Mouse (Mus musculus): ENCODE measurements around the gene Unc5cl.
"Not testable (repeated sequence)": the region's sequence is repeated elsewhere in the genome, so short reads cannot be mapped to it uniquely, and the experiment has no call there.

The Unc5cl gene

DNA sequence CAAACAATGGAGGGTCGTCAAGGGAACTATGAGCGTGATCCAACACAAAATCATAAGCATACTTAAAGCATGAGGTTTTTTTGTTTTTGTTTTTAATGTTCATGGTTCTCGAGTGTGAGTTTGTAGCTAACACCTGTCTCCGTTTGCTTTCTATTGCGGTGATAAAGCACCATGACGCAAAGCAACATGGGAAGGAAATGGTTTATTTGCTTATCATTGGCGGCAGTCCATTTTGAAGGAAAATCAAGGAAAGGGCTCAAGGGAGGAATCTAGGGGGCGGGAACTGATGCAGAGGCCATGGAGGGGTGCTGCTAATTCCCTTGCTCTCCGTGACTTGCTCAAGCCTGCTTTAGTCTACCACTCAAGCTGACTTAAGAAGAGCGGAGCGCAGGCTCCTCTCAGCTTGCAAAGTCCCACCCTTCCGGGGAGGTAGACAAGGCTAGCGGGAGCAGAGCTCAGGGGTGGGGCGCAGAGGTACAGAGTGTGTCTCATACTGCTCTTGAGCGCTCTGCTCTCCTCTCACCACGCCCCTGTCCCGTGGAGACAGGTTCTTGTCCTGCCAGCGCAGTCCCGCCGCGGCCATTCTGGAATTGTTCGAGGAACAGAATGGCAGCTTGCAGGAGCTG, 12.2 kb downstream of the Unc5cl start:
- intact Hi-C loops (cut with DNase I): loop anchor here (2.0 to 5.0 kb wide), 2 partner anchors 136 to 935 kb away; no protein-coding TSS in a partner anchor

DNA sequence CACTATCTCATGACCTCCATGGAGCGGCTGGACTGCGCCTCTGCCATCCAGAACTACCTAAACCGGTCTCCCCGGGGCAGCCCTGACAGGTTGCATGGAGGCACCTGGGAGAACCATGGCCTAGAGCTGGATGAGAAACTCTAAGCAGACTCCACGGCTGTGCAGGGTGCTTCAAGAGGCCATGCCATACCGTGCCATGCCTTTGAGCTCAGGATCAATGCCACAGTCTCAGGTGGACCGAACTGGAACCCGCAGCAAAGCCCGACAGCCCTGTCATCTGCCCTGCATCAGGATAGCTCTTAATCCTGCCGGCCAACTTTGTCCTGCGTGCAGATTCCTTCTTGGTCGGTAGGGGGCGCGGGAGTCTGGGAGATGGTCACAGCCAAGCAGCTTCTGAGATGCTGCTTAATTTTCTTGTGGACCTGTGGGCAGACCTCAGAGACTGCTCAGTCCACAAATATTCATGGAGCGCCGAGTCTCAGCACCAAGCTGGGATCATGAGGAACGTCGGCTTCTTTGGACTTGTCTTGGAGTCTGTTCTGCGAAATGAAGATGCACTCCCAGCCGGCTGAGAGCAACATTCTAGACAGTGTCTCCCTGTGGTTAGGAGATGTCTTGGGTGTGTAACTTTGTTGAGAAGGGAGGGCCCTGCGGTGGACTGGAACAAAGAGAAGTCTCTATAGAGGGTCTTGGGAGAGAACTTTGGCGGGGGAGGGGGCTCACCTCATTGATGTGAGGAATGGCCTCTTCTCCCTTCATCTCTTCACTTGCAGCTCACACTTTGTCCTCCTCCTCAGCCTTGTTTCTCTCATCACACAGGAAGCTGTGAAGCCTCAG, 12.9 kb downstream of the Unc5cl start:
- intact Hi-C loops (cut with DNase I): loop anchor here (2.0 to 5.0 kb wide), 2 partner anchors 135 to 935 kb away; no protein-coding TSS in a partner anchor

DNA sequence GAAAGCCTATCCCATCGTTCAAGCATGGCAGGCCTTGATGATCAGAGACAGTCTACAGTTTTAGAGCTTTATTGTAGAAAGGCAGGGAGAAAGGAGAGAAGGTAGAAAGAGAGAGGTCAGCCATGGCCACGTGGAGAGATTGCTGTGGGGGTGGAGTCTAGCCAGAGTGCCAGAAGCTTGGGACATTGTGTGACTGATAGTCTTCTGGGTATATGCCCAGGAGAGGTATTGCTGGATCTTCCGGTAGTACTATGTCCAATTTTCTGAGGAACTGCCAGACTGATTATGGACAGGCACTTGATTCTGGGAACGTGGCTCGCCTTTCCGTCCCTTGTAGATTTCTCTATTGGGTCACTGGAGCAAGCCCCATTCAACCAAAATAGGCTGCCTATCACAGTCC, 19.6 kb downstream of the Unc5cl start:
- intact Hi-C loops (cut with DNase I): not testable (repeated sequence)

DNA sequence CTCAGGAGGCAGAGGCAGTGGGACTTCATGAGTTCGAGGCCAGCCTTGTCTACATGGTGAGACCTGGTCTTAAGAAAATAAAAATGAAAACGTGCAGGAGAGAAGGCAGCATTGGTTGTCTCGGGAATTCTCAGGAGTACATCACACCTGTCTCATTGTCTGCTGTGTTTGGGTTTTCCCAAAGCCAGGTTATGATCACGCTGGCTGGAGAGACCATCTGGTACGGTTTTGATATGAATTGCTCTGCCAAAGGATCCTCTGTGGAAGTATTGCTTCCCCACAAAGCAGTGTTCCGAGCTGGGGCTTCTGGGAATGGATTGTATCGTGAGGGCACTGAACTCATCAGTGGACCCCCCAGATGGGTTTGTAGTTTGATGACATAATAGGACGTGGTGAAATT, 20.7 kb downstream of the Unc5cl start:
- intact Hi-C loops (cut with DNase I): no loop called here

DNA sequence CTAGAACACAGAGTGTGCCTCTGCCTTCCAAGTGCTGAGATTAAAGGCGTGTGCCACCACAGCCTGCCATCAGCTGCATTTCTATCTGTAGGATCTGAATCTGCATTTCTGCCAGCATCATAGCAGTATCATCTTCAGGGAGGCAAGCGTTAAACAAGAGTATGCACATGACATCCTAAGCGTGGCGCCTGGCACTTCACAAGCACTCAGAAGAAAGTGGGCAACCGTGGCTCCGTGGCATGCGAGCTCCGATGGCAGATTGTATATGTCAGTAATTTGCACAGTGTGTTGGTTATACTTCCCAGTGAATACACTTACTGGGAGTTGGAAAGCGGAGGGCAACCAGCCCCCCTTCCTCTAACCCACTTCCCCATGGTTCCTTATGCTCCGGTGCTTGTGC, 25.3 kb downstream of the Unc5cl start:
- intact Hi-C loops (cut with DNase I): no loop called here

DNA sequence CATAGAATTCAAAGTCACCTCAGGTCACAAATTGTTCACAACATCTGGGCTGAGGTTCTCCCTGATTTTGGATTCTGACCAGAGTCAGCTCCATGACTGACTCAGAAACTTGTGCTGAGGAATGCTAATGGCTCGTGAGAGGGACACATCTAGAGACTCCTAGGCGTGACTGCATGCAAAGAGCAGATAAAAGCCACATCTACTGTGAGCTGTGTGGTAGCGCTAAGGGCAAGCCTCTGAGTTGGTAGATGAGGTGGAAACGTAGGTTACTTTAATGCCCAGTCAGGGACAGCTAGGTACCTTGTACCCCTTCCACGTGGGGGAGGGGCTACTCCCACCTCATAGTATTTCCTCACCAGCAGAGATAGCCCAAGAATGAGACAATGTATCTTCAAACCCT, 29.1 kb downstream of the Unc5cl start:
- intact Hi-C loops (cut with DNase I): no loop called here

DNA sequence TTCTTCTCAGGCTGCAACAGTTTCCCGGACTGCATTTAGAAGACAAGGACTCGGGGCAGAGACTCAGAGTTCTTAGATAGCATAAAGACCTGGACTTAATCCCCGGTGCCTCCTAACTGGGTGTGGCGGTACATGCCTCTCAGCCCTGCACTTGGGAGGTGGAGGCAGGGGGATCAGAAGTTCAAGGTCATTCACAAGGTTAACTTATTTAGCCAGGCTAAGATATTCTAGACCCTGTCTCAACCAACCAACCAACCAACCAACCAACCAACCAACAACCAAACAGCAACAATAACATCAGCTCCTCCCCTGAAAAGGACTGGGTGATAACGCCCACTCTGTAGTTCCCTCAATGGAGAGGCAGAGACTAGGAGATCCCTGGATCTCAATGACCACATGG, 29.5 kb downstream of the Unc5cl start:
- intact Hi-C loops (cut with DNase I): no loop called here

DNA sequence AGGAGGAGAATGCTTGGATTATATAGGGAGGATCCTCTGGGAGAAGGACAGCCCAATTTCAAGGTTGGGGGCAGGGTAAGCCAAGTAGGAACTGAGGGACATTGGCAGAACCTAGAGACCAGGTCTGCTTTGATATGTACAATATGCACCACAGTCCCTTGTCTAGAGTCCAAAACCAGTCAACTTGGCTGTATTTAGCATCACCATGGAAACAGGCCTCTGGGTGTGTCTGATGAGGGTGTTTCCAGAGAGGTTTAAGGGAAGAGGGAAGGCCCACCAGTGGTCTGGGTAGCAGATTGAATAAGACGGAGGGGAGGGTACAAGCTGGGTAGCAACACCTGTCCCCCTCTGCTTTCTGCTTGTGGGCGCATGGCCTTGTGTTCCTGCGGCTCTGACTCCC, 34.8 kb downstream of the Unc5cl start:
- intact Hi-C loops (cut with DNase I): no loop called here

DNA sequence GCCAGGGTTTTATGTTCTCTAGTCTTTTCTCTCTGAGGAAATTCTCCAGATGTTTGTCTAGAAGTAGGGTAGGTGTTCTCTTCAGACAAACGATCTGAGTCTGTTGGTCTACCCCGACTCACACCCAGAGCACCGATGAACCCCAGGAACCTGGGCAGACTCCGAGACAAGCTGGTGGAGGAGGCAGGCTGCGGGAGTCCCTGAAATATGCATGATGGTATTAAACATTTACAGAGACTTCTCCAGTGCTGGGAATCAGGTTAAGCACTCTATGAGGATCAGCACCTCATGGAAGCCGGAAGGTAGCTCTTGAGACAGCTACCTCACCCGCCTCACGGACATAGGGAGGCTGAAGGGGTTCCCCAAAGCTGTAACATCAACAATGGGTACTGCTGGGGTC, 37.9 kb downstream of the Unc5cl start:
- intact Hi-C loops (cut with DNase I): no loop called here

DNA sequence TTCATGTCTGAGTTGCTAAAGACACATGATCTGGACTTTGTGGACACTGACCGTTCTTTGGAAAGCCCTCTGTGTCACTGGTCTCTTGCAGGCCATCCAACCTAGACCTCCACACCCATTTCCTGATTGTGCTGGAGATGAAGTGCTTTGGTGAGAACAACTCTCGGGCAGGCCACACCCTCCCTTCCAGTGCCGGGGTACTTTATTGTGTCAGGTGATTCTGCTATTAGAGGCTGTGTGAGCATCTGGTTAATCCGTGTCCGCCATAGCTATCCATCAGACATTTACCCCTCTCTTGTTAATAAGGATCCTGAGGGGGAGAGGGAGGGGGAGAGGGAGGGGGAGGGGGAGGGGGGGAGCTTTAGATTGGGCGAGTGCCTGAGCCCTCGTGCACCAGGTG, 38.9 kb downstream of the Unc5cl start:
- intact Hi-C loops (cut with DNase I): no loop called here

DNA sequence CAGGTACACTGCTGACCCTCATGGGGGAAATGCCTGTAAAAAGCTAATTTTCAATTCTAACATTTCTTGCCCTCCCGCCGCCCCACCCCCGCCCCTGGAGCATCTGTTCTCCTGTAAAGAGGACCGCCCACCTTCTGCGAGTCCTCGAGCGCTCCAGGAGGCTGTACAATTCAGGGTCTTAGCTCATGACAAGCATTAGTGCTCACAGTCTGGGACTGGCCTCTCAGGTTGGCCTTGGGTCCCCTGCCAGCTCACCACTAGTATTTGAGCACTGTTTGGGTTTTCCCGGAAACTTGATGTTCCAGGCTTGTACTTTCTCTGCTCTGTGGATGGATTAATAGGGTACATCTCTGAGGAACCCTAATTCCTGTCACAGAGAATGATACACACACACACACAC, 39.3 kb downstream of the Unc5cl start:
- intact Hi-C loops (cut with DNase I): no loop called here

DNA sequence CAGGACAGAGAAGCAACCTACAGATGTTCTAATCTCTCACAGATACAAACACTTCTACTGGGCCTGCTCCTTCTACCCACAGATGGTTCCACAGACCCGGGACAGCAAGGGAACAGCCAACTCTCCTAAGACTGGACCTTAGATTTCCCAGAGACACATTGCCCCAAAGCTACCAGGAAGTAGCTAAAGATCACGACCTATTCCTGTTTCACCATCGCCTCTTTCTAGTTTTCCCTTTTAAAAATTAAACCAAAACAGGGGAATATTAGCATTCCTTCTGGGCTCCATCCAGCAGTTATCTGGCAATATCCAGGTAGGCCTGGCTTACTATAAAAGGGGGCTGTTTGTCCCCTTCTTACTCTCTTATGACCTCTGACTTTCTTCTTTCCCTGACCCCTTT, 43.3 kb downstream of the Unc5cl start:
- intact Hi-C loops (cut with DNase I): no loop called here

DNA sequence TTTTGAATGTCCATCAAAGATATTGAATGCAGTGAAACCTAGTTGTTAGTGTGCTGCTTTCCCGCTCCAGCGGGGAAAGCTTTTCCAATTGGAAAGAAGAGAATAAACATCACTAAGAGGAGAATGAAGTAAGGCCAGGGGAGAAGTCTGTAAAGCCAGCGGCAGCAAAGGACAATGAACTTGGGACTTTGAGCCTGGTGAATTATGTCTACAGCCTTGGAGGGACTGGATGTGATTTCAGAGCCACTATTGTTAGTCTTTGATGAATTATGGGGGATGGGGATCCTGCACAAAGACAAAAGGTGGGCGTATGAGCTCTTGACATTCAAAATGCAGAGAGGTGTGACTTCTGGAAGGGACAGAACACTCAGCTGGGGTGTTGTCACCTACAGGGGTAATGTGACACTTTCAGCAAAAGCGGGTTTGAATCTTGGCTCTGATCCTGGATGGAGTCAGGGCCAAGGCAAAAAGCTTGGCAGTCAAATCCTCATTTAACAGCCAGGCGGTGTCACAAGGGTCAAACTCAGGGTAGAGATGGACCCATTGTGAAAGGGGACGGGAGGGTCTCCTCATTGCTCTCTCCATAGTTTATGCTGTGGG, 46.2 kb downstream of the Unc5cl start:
- intact Hi-C loops (cut with DNase I): no loop called here

DNA sequence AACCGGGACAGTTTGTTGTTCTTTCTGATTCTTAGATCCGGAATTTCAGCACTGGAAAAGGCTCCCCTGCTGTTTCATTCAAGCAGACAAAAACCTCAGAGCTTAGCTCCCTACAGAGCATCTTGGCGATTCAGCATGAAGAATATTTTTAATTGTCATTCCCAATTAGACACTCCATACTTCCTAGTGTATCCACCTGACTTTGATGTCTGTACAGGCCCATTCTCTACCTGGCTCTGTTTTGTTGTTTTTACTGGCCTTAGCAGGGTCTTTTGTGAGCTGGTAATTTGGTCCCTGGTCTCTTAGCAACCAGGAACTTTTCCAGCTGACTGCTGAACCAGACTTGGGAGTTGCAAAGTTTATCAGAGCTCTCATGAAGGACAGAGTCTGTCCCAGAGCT, 50.3 kb downstream of the Unc5cl start:
- intact Hi-C loops (cut with DNase I): no loop called here

DNA sequence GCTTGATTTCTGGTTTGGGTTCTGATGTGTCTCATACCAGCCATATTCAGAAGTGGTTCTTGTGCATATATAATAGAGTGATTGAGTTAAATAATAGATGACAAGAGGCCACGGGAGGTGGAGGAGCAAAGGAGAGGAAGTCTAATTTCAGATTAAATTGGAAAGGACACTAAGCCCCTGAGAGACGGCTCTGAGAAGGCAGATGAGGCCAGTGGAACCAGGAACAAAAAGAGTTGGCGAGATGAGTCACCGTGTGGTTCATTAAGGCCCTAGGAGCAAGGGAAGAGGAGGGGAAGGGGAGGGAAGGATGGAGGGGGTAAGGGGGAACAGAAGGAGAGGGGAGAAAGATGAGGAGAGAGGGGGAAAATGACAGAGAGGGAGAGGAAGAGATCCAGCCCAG, 52.3 kb downstream of the Unc5cl start:
- intact Hi-C loops (cut with DNase I): no loop called here

DNA sequence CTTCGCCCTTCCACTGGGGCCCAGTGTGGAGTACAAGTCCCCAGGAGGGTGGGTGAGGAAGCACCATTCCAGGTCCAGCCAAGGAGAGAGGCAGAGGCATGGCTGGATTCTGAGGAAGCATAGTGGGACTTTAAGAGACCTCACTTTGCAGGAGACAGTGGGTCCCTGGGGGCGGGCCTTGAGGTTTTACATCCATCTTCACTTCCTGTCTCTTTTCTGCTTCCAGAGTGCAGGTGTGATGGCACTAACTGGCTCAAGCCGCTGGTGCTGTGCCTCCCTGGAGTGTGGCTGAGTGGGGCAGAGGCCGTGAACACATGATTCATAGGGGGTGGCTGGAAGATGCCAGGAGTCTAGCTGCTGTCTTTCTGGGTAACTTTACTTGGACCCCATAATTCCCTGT, 54.9 kb downstream of the Unc5cl start:
- intact Hi-C loops (cut with DNase I): no loop called here

DNA sequence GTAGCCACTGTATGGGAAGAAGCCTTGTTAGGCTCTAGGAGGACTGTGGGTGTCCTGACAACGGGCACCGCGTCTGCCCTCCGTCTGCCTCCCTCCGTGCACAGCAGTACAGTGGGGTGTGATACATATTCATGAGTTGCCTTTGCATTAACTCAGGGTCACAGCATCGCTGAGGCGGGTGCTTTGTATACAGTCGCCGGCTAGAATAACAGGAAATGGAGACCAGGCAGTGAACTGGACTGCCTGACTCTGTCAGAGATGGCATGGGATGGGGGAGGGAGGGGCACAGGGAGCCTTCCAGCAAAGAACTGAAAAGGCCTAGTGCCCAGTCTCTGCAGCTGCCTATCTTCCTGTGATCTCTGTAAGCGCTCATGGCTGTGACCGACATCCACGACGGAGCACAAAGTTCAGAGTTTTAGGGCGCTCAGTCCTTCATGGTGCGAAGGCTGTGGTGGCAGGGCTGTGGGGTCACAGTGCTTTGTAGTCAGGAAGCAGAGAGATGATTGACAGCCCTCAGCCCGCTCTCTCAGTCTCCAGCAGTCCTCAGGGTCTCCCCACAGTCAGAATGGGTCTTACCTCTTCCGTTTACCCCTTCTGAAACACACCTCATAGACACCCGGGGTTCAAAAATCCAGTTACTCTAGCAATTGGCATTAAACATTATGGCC, 58.0 kb downstream of the Unc5cl start:
- intact Hi-C loops (cut with DNase I): no loop called here

DNA sequence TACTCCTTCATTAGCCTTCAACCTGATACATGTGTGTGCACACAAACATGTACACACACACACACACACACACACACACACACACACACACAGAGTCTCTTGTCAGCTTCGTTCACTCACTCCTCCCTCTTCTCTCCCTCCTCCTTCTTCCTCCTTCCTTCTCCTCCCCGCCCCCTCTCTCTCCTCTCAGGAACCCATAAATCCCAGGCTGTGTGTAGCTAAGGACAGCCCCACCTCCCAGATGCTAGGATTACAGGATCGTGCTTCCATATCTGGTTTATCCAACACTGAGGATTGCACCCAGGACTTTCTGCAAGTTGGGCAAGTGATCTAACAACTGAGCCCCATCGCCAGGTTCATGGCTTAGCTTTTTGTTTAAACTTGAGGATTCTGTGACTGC, 59.9 kb downstream of the Unc5cl start:
- intact Hi-C loops (cut with DNase I): no loop called here

DNA sequence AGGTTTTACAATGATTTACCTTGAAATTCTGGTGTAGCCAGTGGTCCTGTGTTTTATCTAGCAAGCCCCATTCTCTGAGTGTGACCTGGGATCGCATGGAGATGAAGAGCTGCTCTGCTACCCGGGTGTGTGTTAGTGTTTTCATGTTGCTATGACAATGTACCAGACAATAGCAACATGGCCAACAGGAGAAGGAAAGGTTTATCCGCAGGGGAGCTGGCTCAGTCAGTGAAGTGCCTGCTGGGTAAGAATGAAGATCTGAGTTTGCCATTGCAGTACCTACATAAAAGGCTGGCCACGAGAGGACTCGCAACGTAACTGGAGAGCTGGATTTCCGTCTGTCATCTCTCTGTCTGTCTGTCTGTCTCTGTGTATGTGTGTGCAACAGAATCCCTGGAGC, 64.3 kb downstream of the Unc5cl start:
- intact Hi-C loops (cut with DNase I): no loop called here

DNA sequence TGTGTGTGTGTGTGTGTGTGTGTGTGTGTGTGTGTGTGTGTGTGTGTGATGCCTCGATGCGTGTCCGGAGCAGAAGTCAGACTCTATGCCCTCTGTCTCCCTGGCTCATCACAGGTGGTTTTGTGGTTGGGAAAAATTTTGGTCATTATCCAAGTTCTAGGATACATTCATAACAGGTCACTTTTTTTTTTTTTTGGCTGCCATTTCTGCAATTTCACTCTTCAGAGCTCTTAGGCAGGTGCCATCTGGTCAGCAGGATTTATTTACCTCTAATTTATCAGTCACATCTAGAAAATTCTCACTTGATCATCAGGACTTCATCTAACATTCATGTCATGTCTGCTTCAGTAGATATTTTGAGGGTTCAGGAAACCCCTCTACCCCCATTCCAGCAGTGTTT, 65.7 kb downstream of the Unc5cl start:
- intact Hi-C loops (cut with DNase I): no loop called here

DNA sequence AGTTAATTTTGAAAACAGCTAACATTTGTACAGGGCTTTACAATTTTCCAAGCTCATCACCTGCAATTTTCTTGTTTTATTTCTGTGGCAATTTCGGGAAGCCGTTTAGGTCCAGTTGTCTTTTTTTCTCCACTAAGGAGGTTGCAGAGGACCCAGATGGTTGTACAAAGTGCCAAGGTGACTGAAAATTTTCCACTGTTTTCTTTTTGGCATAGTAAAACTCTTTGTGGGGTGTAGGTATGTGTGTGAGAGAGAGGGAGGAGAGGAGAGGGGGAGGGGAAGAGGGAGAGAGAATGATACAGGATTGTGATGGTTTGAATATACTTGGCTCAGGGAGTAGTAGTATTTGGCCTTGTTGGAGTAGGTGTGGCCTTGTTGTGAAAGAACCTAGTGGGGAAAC, 68.4 kb downstream of the Unc5cl start:
- intact Hi-C loops (cut with DNase I): no loop called here
